Mouse (Mus musculus): Measurements from ENCODE around the gene Olfr818. TPM values are rescaled to one million over a fixed set of nuclear protein-coding genes. Genes with fewer than 3 reads are reported as not detected.
"Not testable (repeated sequence)": the region's sequence is repeated elsewhere in the genome, so short reads cannot be mapped to it uniquely, and the experiment has no call there.

Olfr818 gene
- total and polyA plus RNA-seq, 2 experiments from 2014 or later = not detected

- WGBS = 40% methylated on average over 1 of the region's 1 CpGs
- Histone ChIP-seq H3K36me3 (replicated peaks; ENCODE audit: control insufficient read depth, insufficient read depth, low read length) (no peaks in the 10 kb centered on the region), H3K9ac (replicated peaks; ENCODE audit: low read depth, low read length) (no peak within 1 kb of the TSS), H3K27me3 (ENCODE audit: control insufficient read depth, insufficient read depth, low read length) (no peaks in the 10 kb centered on the region), H3K4me1 (ENCODE audit: control insufficient read depth, insufficient read depth) (no peaks in the 10 kb centered on the region), H3K9me3 (replicated peaks; ENCODE audit: control insufficient read depth, low read length) (no peaks in the 10 kb centered on the region), H3K4me3 (ENCODE audit: low read depth, low read length) (no peak within 1 kb of the TSS), H3K27ac (ENCODE audit: low read depth) (no peak within 1 kb of the TSS), H3K4me2 (ENCODE audit: low read depth, low read length) (no peak within 1 kb of the TSS)
- DNase-seq (ENCODE audit: low spot score) (no peak), ATAC-seq (ENCODE audit: insufficient read depth, low read depth) (no peak)
- TF ChIP-seq EP300 (IDR thresholded peaks at IDR 0.05; ENCODE audit: low read depth) = no peak
- no peak for TF ChIP-seq CTCF (IDR thresholded peaks at IDR 0.05; ENCODE audit: low read depth)
Observed at GRCm38 (mm10) chr10:129915497-129915896, 33.4 kb downstream of the Olfr818 start, which contains the start of gene Olfr816. Gene Olfr816, minus strand, starts transcription at chr10:129915597.

- no CpG with 5 or more reads among the region's 1 CpGs for WGBS
- not testable (repeated sequence) for H3K4me2 ChIP-seq (ENCODE audit: low read depth, low read length); ATAC-seq (ENCODE audit: insufficient read depth, low read depth)
Observed at GRCm38 (mm10) chr10:129905767-129906166, 43.1 kb downstream of the Olfr818 start, which contains the start of gene Olfr815. Gene Olfr815, minus strand, starts transcription at chr10:129905867.

More at GRCm38 (mm10) chr10:129905767-129906166, 43.1 kb downstream of the Olfr818 start, which contains the start of gene Olfr815:
- H3K4me3 ChIP-seq (ENCODE audit: low read depth, low read length); H3K36me3 ChIP-seq (replicated peaks; ENCODE audit: control insufficient read depth, insufficient read depth, low read length); H3K9ac ChIP-seq (replicated peaks; ENCODE audit: low read depth, low read length); H3K27me3 ChIP-seq (ENCODE audit: control insufficient read depth, insufficient read depth, low read length); H3K27ac ChIP-seq (ENCODE audit: low read depth); H3K9me3 ChIP-seq (replicated peaks; ENCODE audit: control insufficient read depth, low read length); DNase-seq (ENCODE audit: low spot score); H3K4me1 ChIP-seq (ENCODE audit: control insufficient read depth, insufficient read depth): not testable (repeated sequence)

Other genes with a start within 250 kb of the Olfr818 start
- not detected in 2 replicates for gene Olfr804, start 245.9 kb downstream of the Olfr818 start, total RNA-seq (2014; rRNA removed; ENCODE audit: low replicate concordance)
- not detected in 2 replicates for gene Olfr804, start 245.9 kb downstream of the Olfr818 start, polyA plus RNA-seq (2015; fragmentation: Nextera tagmentation; extraction: Ambion mirVana)
- gene Olfr805, start 219.7 kb downstream of the Olfr818 start, total RNA-seq (2014; rRNA removed; ENCODE audit: low replicate concordance) = not detected in 2 replicates
- gene Olfr805, start 219.7 kb downstream of the Olfr818 start, polyA plus RNA-seq (2015; fragmentation: Nextera tagmentation; extraction: Ambion mirVana) = not detected in 2 replicates
- gene Olfr806, start 207.2 kb downstream of the Olfr818 start, total RNA-seq (2014; rRNA removed; ENCODE audit: low replicate concordance) = not detected in 2 replicates
- gene Olfr806, start 207.2 kb downstream of the Olfr818 start, polyA plus RNA-seq (2015; fragmentation: Nextera tagmentation; extraction: Ambion mirVana) = not detected in 2 replicates
- gene Olfr807, start 191.3 kb downstream of the Olfr818 start, total RNA-seq (2014; rRNA removed; ENCODE audit: low replicate concordance) = not detected in 2 replicates
- not detected in 2 replicates for gene Olfr807, start 191.3 kb downstream of the Olfr818 start, polyA plus RNA-seq (2015; fragmentation: Nextera tagmentation; extraction: Ambion mirVana)
- not detected in 2 replicates for gene Olfr808, start 183.6 kb downstream of the Olfr818 start, total RNA-seq (2014; rRNA removed; ENCODE audit: low replicate concordance)
- gene Olfr808, start 183.6 kb downstream of the Olfr818 start, polyA plus RNA-seq (2015; fragmentation: Nextera tagmentation; extraction: Ambion mirVana) = not detected in 2 replicates
- gene Olfr809, start 174.5 kb downstream of the Olfr818 start, total RNA-seq (2014; rRNA removed; ENCODE audit: low replicate concordance) = not detected in 2 replicates
- gene Olfr809, start 174.5 kb downstream of the Olfr818 start, polyA plus RNA-seq (2015; fragmentation: Nextera tagmentation; extraction: Ambion mirVana) = not detected in 2 replicates
- not detected in 2 replicates for gene Olfr810, start 154.2 kb downstream of the Olfr818 start, total RNA-seq (2014; rRNA removed; ENCODE audit: low replicate concordance)
- not detected in 2 replicates for gene Olfr810, start 154.2 kb downstream of the Olfr818 start, polyA plus RNA-seq (2015; fragmentation: Nextera tagmentation; extraction: Ambion mirVana)
- gene Olfr811, start 144.7 kb downstream of the Olfr818 start, total RNA-seq (2014; rRNA removed; ENCODE audit: low replicate concordance) = not detected in 2 replicates
- gene Olfr811, start 144.7 kb downstream of the Olfr818 start, polyA plus RNA-seq (2015; fragmentation: Nextera tagmentation; extraction: Ambion mirVana) = not detected in 2 replicates
- not detected in 2 replicates for gene Olfr812, start 103.0 kb downstream of the Olfr818 start, total RNA-seq (2014; rRNA removed; ENCODE audit: low replicate concordance)
- gene Olfr812, start 103.0 kb downstream of the Olfr818 start, polyA plus RNA-seq (2015; fragmentation: Nextera tagmentation; extraction: Ambion mirVana) = not detected in 2 replicates
- gene Olfr813, start 93.7 kb downstream of the Olfr818 start, total RNA-seq (2014; rRNA removed; ENCODE audit: low replicate concordance) = not detected in 2 replicates
- gene Olfr813, start 93.7 kb downstream of the Olfr818 start, polyA plus RNA-seq (2015; fragmentation: Nextera tagmentation; extraction: Ambion mirVana) = not detected in 2 replicates
- gene Olfr814, start 69.2 kb downstream of the Olfr818 start, total RNA-seq (2014; rRNA removed; ENCODE audit: low replicate concordance) = not detected in 2 replicates
- not detected in 2 replicates for gene Olfr814, start 69.2 kb downstream of the Olfr818 start, polyA plus RNA-seq (2015; fragmentation: Nextera tagmentation; extraction: Ambion mirVana)
- gene Olfr815, start 43.2 kb downstream of the Olfr818 start, total RNA-seq (2014; rRNA removed; ENCODE audit: low replicate concordance) = not detected in 2 replicates
- gene Olfr815, start 43.2 kb downstream of the Olfr818 start, polyA plus RNA-seq (2015; fragmentation: Nextera tagmentation; extraction: Ambion mirVana) = not detected in 2 replicates
- not detected in 2 replicates for gene Olfr816, start 33.5 kb downstream of the Olfr818 start, total RNA-seq (2014; rRNA removed; ENCODE audit: low replicate concordance)
- gene Olfr816, start 33.5 kb downstream of the Olfr818 start, polyA plus RNA-seq (2015; fragmentation: Nextera tagmentation; extraction: Ambion mirVana) = not detected in 2 replicates
- not detected in 2 replicates for gene Olfr819, start 18.2 kb upstream of the Olfr818 start, total RNA-seq (2014; rRNA removed; ENCODE audit: low replicate concordance)
- gene Olfr819, start 18.2 kb upstream of the Olfr818 start, polyA plus RNA-seq (2015; fragmentation: Nextera tagmentation; extraction: Ambion mirVana) = not detected in 2 replicates
- gene Olfr247, start 27.0 kb upstream of the Olfr818 start, total RNA-seq (2014; rRNA removed; ENCODE audit: low replicate concordance) = not detected in 2 replicates
- not detected in 2 replicates for gene Olfr247, start 27.0 kb upstream of the Olfr818 start, polyA plus RNA-seq (2015; fragmentation: Nextera tagmentation; extraction: Ambion mirVana)
- gene Gm10310, start 36.0 kb upstream of the Olfr818 start, total RNA-seq (2014; rRNA removed; ENCODE audit: low replicate concordance) = not detected in 2 replicates
- not detected in 2 replicates for gene Gm10310, start 36.0 kb upstream of the Olfr818 start, polyA plus RNA-seq (2015; fragmentation: Nextera tagmentation; extraction: Ambion mirVana)
- not detected in 2 replicates for gene Olfr820, start 63.5 kb upstream of the Olfr818 start, total RNA-seq (2014; rRNA removed; ENCODE audit: low replicate concordance)
- gene Olfr820, start 63.5 kb upstream of the Olfr818 start, polyA plus RNA-seq (2015; fragmentation: Nextera tagmentation; extraction: Ambion mirVana) = not detected in 2 replicates
- not detected in 2 replicates for gene Olfr821, start 81.2 kb upstream of the Olfr818 start, total RNA-seq (2014; rRNA removed; ENCODE audit: low replicate concordance)
- gene Olfr821, start 81.2 kb upstream of the Olfr818 start, polyA plus RNA-seq (2015; fragmentation: Nextera tagmentation; extraction: Ambion mirVana) = not detected in 2 replicates
- not detected in 2 replicates for gene Olfr822, start 122.1 kb upstream of the Olfr818 start, total RNA-seq (2014; rRNA removed; ENCODE audit: low replicate concordance)
- not detected in 2 replicates for gene Olfr822, start 122.1 kb upstream of the Olfr818 start, polyA plus RNA-seq (2015; fragmentation: Nextera tagmentation; extraction: Ambion mirVana)
- not detected in 2 replicates for gene Olfr823, start 166.3 kb upstream of the Olfr818 start, total RNA-seq (2014; rRNA removed; ENCODE audit: low replicate concordance)
- not detected in 2 replicates for gene Olfr823, start 166.3 kb upstream of the Olfr818 start, polyA plus RNA-seq (2015; fragmentation: Nextera tagmentation; extraction: Ambion mirVana)
- not detected in 2 replicates for gene Olfr824, start 180.9 kb upstream of the Olfr818 start, total RNA-seq (2014; rRNA removed; ENCODE audit: low replicate concordance)
- not detected in 2 replicates for gene Olfr824, start 180.9 kb upstream of the Olfr818 start, polyA plus RNA-seq (2015; fragmentation: Nextera tagmentation; extraction: Ambion mirVana)
- not detected in 2 replicates for gene Olfr825, start 217.7 kb upstream of the Olfr818 start, total RNA-seq (2014; rRNA removed; ENCODE audit: low replicate concordance)
- not detected in 2 replicates for gene Olfr825, start 217.7 kb upstream of the Olfr818 start, polyA plus RNA-seq (2015; fragmentation: Nextera tagmentation; extraction: Ambion mirVana)
- not detected in 2 replicates for gene Olfr826, start 235.1 kb upstream of the Olfr818 start, total RNA-seq (2014; rRNA removed; ENCODE audit: low replicate concordance)
- not detected in 2 replicates for gene Olfr826, start 235.1 kb upstream of the Olfr818 start, polyA plus RNA-seq (2015; fragmentation: Nextera tagmentation; extraction: Ambion mirVana)